Mouse (Mus musculus): ENCODE data around the gene Dnajc12. TPM values are rescaled to one million over a fixed set of nuclear protein-coding genes. Genes with fewer than 3 reads are reported as not detected.
"Not testable (repeated sequence)": the region's sequence is repeated elsewhere in the genome, so short reads cannot be mapped to it uniquely, and the experiment has no call there.

Gene Dnajc12
- total RNA-seq (2021) = 10 to 100 TPM; 14.2 to 15.0 TPM
- long read RNA-seq, experiment 1, transcript Dnajc12-201 (5 exons, 3,025 nt) = major isoform, 10 of 12 reads
- long read RNA-seq, experiment 1, partial matches to known transcripts = 0 of 12 reads
- long read RNA-seq, experiment 1, other reads (novel, unspliced or antisense) = 2 of 12 reads
- long read RNA-seq, experiment 2, transcript Dnajc12-201 (5 exons, 3,025 nt) = major isoform, 20 of 20 reads
- long read RNA-seq, experiment 2, partial matches to known transcripts = 0 of 20 reads
- long read RNA-seq, experiment 2, other reads (novel, unspliced or antisense) = 0 of 20 reads

- peak; percentile 65 to 94 for DNase-seq (ENCODE audit: low spot score in 2 of 2)
These were observed at the start of gene Dnajc12 for GRCm38 (mm10) chr10:63382372-63383279. TSS of gene Dnajc12 (plus strand) at chr10:63382443.

- no peak for DNase-seq (ENCODE audit: low spot score in 2 of 2)
These were observed 45.3 kb upstream of the Dnajc12 start for GRCm38 (mm10) chr10:63336901-63337300.

- no peak for DNase-seq (ENCODE audit: low spot score in 2 of 2)
These were observed 44.9 kb upstream of the Dnajc12 start for GRCm38 (mm10) chr10:63337326-63337725.

- DNase-seq (ENCODE audit: low spot score in 2 of 2) = peak; percentile 32 to 39
These were observed 44.0 kb upstream of the Dnajc12 start for GRCm38 (mm10) chr10:63337951-63338836.

- peak; percentile 80 to 88 for DNase-seq (ENCODE audit: low spot score in 2 of 2)
These were observed 43.2 kb upstream of the Dnajc12 start for GRCm38 (mm10) chr10:63338914-63339643.

- DNase-seq (ENCODE audit: low spot score in 2 of 2) = no peak
These were observed 40.9 kb upstream of the Dnajc12 start for GRCm38 (mm10) chr10:63341351-63341750.

- no peak for DNase-seq (ENCODE audit: low spot score in 2 of 2)
These were observed 37.5 kb upstream of the Dnajc12 start for GRCm38 (mm10) chr10:63344751-63345150.

- no peak for DNase-seq (ENCODE audit: low spot score in 2 of 2)
These were observed 34.0 kb upstream of the Dnajc12 start for GRCm38 (mm10) chr10:63348291-63348690.

- DNase-seq (ENCODE audit: low spot score in 2 of 2) = no peak
These were observed 31.6 kb upstream of the Dnajc12 start for GRCm38 (mm10) chr10:63350666-63351065.

- not testable (repeated sequence) for DNase-seq (ENCODE audit: low spot score in 2 of 2)
These were observed 31.1 kb upstream of the Dnajc12 start for GRCm38 (mm10) chr10:63351099-63351498.

GRCm38 (mm10) chr10:63352111-63352510 is 30.1 kb upstream of the Dnajc12 start:
- DNase-seq (ENCODE audit: low spot score in 2 of 2) = no peak

- DNase-seq (ENCODE audit: low spot score in 2 of 2) = no peak
These were observed 21.7 kb upstream of the Dnajc12 start for GRCm38 (mm10) chr10:63360502-63360901.

- DNase-seq (ENCODE audit: low spot score in 2 of 2) = no peak
These were observed 16.3 kb upstream of the Dnajc12 start for GRCm38 (mm10) chr10:63365918-63366455.

- DNase-seq (ENCODE audit: low spot score in 2 of 2) = no peak
These were observed 14.9 kb upstream of the Dnajc12 start for GRCm38 (mm10) chr10:63367386-63367785.

GRCm38 (mm10) chr10:63368041-63368440 is 14.2 kb upstream of the Dnajc12 start:
- no peak for DNase-seq (ENCODE audit: low spot score in 2 of 2)

- no peak for DNase-seq (ENCODE audit: low spot score in 2 of 2)
These were observed 5.9 kb upstream of the Dnajc12 start for GRCm38 (mm10) chr10:63376303-63376702.

- DNase-seq (ENCODE audit: low spot score in 2 of 2) = peak; percentile 62 to 67
These were observed 4.8 kb upstream of the Dnajc12 start for GRCm38 (mm10) chr10:63377468-63377867.

GRCm38 (mm10) chr10:63378948-63379680 is 3.1 kb upstream of the Dnajc12 start:
- no peak for DNase-seq (ENCODE audit: low spot score in 2 of 2)

- DNase-seq (ENCODE audit: low spot score in 2 of 2) = peak in 1 of 2 experiments; percentile 7
These were observed 554 bp upstream of the Dnajc12 start, which contains the start of gene Sirt1 for GRCm38 (mm10) chr10:63381498-63382280. TSS of gene Sirt1 (minus strand) at chr10:63381704.
